Mouse (Mus musculus): ENCODE measurements at regions not wholly inside any gene's neighbourhood (a gene's known extent, or its start where the extent isn't known, plus 50 kb on each side); places are given as distances from the start of the nearest gene placed in this dataset.

DNA sequence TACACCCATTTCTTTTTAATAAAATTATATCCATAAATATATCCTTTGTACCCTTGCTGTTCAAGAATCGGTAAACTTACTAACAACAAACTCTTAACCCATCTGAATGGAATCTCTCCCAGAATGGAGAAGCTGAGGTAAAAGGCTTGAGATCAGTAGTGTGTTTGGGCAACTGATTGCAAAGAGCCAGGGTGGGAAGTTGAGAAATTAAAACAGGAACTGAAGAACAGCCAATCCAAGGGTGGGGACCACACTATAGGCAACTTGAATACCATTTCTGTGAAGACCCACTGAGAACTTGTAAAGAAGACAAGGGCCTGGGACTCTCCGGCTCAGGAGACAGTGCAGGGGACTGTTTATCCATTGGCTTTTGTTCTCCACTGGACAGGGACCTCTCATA, 72.2 kb upstream of the Mocs2 start:
- TF ChIP-seq CTCF (IDR thresholded peaks at IDR 0.05; ENCODE audit: control insufficient read depth, insufficient read depth, insufficient read length) (no peak), MYOD1 (IDR thresholded peaks at IDR 0.05; ENCODE audit: control insufficient read depth, insufficient read length, low read depth) (no peak), USF1 (IDR thresholded peaks at IDR 0.05; ENCODE audit: low read depth) (no peak), FOSL1 (IDR thresholded peaks at IDR 0.05; ENCODE audit: insufficient read depth, low read length, poor library complexity, severe bottlenecking) (no peak), MYOG (IDR thresholded peaks at IDR 0.05; ENCODE audit: control insufficient read depth, extremely low read depth, insufficient read length) (no peak), MAX (IDR thresholded peaks at IDR 0.05) (no peak), CEBPB (IDR thresholded peaks at IDR 0.05; ENCODE audit: low read depth) (no peak)
